26 mouse cellular contexts compared by ENCODE assay signal in the genomic region with DNA sequence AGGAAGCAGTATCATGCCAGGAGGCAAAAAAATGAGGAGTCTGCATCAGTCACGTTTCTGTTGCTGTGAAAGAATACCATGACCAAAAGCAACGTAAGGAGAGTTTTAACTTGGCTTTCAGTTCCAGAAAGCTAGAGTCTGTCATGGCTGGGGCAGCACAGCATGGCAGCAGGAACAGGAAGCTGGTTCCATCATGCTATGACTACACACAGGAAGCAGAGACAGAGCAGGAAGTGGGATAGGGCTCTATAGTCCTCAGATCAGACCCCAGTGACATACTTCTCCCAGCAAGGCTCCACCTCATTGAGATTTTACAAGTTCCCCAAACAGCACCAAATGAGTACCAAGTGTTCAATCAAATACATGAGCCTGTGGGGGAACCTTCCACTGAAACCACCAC.
DNase-seq lines count a peak whose midpoint lies in the region; ATAC-seq and TF ChIP-seq lines count a peak whose summit lies in the region.
"Had no signal": no experiment of that assay in that cellular context is flagged by ENCODE, and none has a peak within 500 bp of the region (broad histone marks: within the 10 kb centered on the region; RNA-seq: fewer than 3 reads in every experiment).

No protein-coding gene starts in this region.

- H3K4me1 ChIP-seq in heart, embryonic 10.5 days: no peaks in the 10 kb centered on the region
- H3K4me1 ChIP-seq in MEL (ENCODE audit: control insufficient read depth in 1 of 2, insufficient read depth in 2 of 2, low read length in 2 of 2): no peaks in the 10 kb centered on the region
- H3K4me1 ChIP-seq in intestine, embryonic 15.5 days (replicated peaks): no peaks in the 10 kb centered on the region
- H3K4me1 ChIP-seq: forebrain, embryonic 13.5 days; heart, embryonic 13.5 days had no signal

- no peak overlapping the region for H3K4me2 ChIP-seq in intestine, embryonic 15.5 days (replicated peaks)
- H3K4me2 ChIP-seq: forebrain, embryonic 13.5 days; heart, embryonic 13.5 days; hindbrain, embryonic 14.5 days had no signal

- H3K9ac ChIP-seq in MEL (ENCODE audit: control insufficient read depth, low read depth, low read length, poor library complexity, severe bottlenecking): no peak overlapping the region
- no peak overlapping the region for H3K9ac ChIP-seq in intestine, embryonic 15.5 days
- H3K9ac ChIP-seq: forebrain, embryonic 13.5 days; heart, embryonic 13.5 days; hindbrain, embryonic 14.5 days had no signal

- no peak for TF ChIP-seq CTCF in MEL (IDR thresholded peaks at IDR 0.05 in 2 of 3, conservative IDR thresholded peaks at IDR 0.05 in 1 of 3; ENCODE audit: control insufficient read depth in 1 of 3, insufficient read depth in 1 of 3, low read depth in 2 of 3, low read length in 3 of 3, poor library complexity in 1 of 3, severe bottlenecking in 1 of 3)

- ATAC-seq in megakaryocyte, adult 5-6 weeks (ENCODE audit: poor library complexity, severe bottlenecking): peak; percentile 65
- ATAC-seq in intestine, embryonic 15.5 days: no peak
- ATAC-seq: activated CD4-positive, CD25-positive, alpha-beta regulatory T cell, adult 4 months; forebrain, embryonic 13.5 days; forebrain, embryonic 16.5 days; hindbrain, postnatal 0 days; inflammation-experienced regulatory T-cells, adult 6 months had no signal

- 68% methylated on average over 2 of the region's 2 CpGs for WGBS in heart, embryonic 10.5 days
- 88% methylated on average over 2 of the region's 2 CpGs for WGBS in intestine, embryonic 15.5 days

- no peak overlapping the region for H3K27ac ChIP-seq in heart, embryonic 10.5 days
- no peak overlapping the region for H3K27ac ChIP-seq in MEL (ENCODE audit: control insufficient read depth, low read depth, low read length)
- no peak overlapping the region for H3K27ac ChIP-seq in intestine, embryonic 15.5 days
- H3K27ac ChIP-seq: forebrain, embryonic 10.5 days; forebrain, embryonic 13.5 days; heart, embryonic 13.5 days; hindbrain, embryonic 14.5 days; hindbrain, postnatal 0 days had no signal

- TF ChIP-seq RAD21 in MEL (IDR thresholded peaks at IDR 0.05; ENCODE audit: low read depth, low read length): no peak

- no peak for TF ChIP-seq EP300 in MEL (IDR thresholded peaks at IDR 0.05; ENCODE audit: low read depth in 1 of 2, low read length in 2 of 2)

- no peak for TF ChIP-seq POLR2A in MEL (IDR thresholded peaks at IDR 0.05; ENCODE audit: control insufficient read depth in 1 of 2, insufficient read depth in 1 of 2, low read depth in 1 of 2, low read length in 2 of 2, poor library complexity in 1 of 2)

- H3K27me3 ChIP-seq in heart, embryonic 10.5 days (ENCODE audit: insufficient read depth, poor library complexity, severe bottlenecking): no peaks in the 10 kb centered on the region
- no peaks in the 10 kb centered on the region for H3K27me3 ChIP-seq in MEL (ENCODE audit: control insufficient read depth in 1 of 2, insufficient read depth in 2 of 2, low read length in 2 of 2)
- H3K27me3 ChIP-seq in intestine, embryonic 15.5 days (replicated peaks): no peaks in the 10 kb centered on the region
- H3K27me3 ChIP-seq: forebrain, embryonic 13.5 days; heart, embryonic 13.5 days had no signal

- H3K9me3 ChIP-seq in heart, embryonic 10.5 days: no peaks in the 10 kb centered on the region
- H3K9me3 ChIP-seq in MEL (replicated peaks; ENCODE audit: insufficient read depth, low read length): no peaks in the 10 kb centered on the region
- H3K9me3 ChIP-seq in intestine, embryonic 15.5 days: no peaks in the 10 kb centered on the region
- H3K9me3 ChIP-seq: forebrain, embryonic 10.5 days; forebrain, embryonic 13.5 days; heart, embryonic 13.5 days had no signal

- H3K79me2 ChIP-seq in MEL (ENCODE audit: control insufficient read depth, insufficient read depth, low read length, poor library complexity): no peaks in the 10 kb centered on the region

- no peaks in the 10 kb centered on the region for H3K36me3 ChIP-seq in heart, embryonic 10.5 days
- H3K36me3 ChIP-seq in MEL (ENCODE audit: control insufficient read depth in 1 of 2, insufficient read depth in 2 of 2, low read length in 2 of 2): no peaks in the 10 kb centered on the region
- no peaks in the 10 kb centered on the region for H3K36me3 ChIP-seq in intestine, embryonic 15.5 days
- H3K36me3 ChIP-seq: forebrain, embryonic 10.5 days; heart, embryonic 13.5 days had no signal

- DNase-seq in heart, adult 11 months: peak; percentile 66
- DNase-seq in heart, embryonic 10.5 days (ENCODE audit: low spot score): no peak
- peak; percentile 3 for DNase-seq in MEL (ENCODE audit: low read depth, low spot score)
- no peak for DNase-seq in layer of hippocampus, postnatal 36 days
- DNase-seq: adrenal gland, adult 8-10 months; adrenal gland, postnatal 25 days; B cell, adult 2 months; cerebellum, adult 11-12 months; cerebellum, adult 8-10 months; cerebellum, postnatal 10 days; cerebellum, postnatal 36 days; gastrocnemius, postnatal 10 days; gastrocnemius, postnatal 36 days; heart, adult 18-20 months; heart, postnatal 14 days; heart, postnatal 4 days had no signal

- H3K4me3 ChIP-seq in heart, embryonic 10.5 days: no peak overlapping the region
- H3K4me3 ChIP-seq in MEL (ENCODE audit: control insufficient read depth in 1 of 2, insufficient read depth in 1 of 2, low read depth in 2 of 2, low read length in 2 of 2): no peak overlapping the region
- no peak overlapping the region for H3K4me3 ChIP-seq in intestine, embryonic 15.5 days (replicated peaks)
- H3K4me3 ChIP-seq: forebrain, embryonic 10.5 days; forebrain, embryonic 13.5 days; heart, embryonic 13.5 days had no signal

TF ChIP-seq in MEL, 35 proteins besides CTCF, POLR2A, EP300 and RAD21:
- TF ChIP-seq TBP (IDR thresholded peaks at IDR 0.05; ENCODE audit: low read depth, low read length) (no peak), ZMIZ1 (IDR thresholded peaks at IDR 0.05; ENCODE audit: low read depth, low read length) (no peak), MEF2A (IDR thresholded peaks at IDR 0.05; ENCODE audit: extremely low read depth, insufficient replicate concordance, low read depth, low read length, poor library complexity, severe bottlenecking) (no peak), USF1 (IDR thresholded peaks at IDR 0.05; ENCODE audit: low read depth, low read length) (no peak), GABPA (IDR thresholded peaks at IDR 0.05; ENCODE audit: low read depth, low read length) (no peak)

Comparison
In these comparisons a context has a peak if more than half of its experiments do, and no peak if none do; other contexts are left out.
1. DNase-seq: peak in heart, adult 11 months (single experiment) and MEL (single experiment); none in heart, embryonic 10.5 days (single experiment) and layer of hippocampus, postnatal 36 days (0 of 2).